Mouse (Mus musculus): ENCODE results near the gene Rassf3.

DNA sequence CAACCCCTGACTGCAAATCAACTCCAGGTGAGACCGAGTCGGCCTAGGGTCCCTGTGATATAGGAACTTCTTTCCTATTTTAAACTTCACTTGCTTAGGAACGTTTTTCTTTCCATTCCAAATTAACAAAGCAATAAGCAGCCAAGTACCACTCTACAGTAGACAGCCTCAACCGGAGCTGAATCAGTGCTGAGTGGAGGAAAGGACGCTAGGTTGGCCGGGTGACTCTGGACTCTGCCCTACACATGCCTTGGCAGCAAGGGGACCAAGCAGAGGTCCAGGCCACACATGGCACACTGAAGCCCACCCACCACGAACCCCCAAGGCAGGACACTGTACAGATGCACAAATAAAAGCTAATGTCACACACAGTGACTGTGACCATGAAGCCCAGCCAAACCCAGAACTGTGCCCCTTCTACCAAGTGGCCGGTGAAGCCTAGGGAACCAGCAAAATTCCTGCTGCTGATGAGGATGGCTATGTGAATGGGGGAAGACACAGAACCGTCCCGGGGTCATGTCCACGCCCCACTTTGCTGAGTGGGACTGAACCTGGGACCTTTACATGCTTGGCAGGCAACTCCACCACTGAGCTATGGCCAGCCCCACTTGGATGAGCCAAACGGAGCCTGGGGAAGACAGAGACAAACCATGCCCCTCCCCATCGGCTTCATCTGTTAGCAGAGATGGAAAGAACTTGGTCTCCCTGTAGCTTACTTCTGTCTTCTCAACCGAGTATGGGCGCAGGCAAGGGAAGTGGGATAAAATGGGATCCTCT lies 45.2 kb downstream of the Rassf3 start:
- no peak for TF ChIP-seq CTCF (IDR thresholded peaks at IDR 0.05; ENCODE audit: low read depth)
- no peak for TF ChIP-seq EP300 (optimal IDR thresholded peaks at IDR 0.05)

Measured in stomach, postnatal 0 days (tissue).